In the genomic region with DNA sequence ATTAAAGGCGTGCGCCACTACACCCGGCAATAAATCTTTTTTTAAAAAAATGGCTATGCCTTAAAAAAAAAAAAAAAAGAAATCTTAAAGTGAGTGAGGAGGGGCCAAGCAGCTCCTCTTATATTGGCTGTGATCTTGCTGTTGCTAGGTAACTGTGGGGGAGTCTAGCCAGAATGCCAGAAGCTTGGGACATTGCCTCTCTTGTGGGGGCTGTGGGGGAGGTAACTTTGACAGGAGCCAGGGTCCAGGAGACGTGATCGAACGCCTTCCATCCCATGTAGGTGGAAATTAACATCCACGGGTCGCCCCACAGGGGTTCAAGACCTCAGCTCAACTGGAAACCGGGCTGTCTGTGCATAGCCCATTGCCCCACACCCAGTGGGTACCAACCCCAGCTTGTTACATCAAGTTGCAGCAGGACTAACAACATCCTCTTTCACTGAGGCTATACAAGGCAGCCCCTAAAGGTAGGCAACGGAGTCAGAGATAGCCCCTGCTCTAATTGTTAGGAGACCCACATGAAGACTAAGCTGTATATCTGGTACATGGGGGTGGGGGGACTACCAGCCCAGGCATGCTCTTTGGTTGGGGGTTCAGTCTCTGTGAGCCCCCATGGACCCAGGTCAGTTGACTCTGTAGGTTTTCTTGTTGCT, we compare ENCODE assay signal across 11 mouse cellular contexts. TPM values are rescaled to one million over a fixed set of nuclear protein-coding genes. Genes with fewer than 3 reads are reported as not detected.
A peak's percentile ranks its signal among the peaks of the same experiment; 100 is the strongest.
DNase-seq lines count a peak whose midpoint lies in the region; ATAC-seq and TF ChIP-seq lines count a peak whose summit lies in the region.
"Had no signal": no experiment of that assay in that cellular context is flagged by ENCODE, and none has a peak within 500 bp of the region (broad histone marks: within the 10 kb centered on the region; RNA-seq: fewer than 3 reads in every experiment).

No protein-coding gene starts in this region.

- no peak for TF ChIP-seq CTCF in cortical plate, adult 2 months (IDR thresholded peaks at IDR 0.05; ENCODE audit: extremely low read depth, insufficient read depth, low read length)
- TF ChIP-seq CTCF in hindbrain, postnatal 0 days (IDR thresholded peaks at IDR 0.05; ENCODE audit: low read depth), result no peak

- ATAC-seq in kidney, embryonic 16.5 days (ENCODE audit: low FRiP score, low TSS enrichment), result 0 out of 2 replicates have a peak, but pooled peaks have one; percentile 9
- ATAC-seq in hindbrain, postnatal 0 days, result peak; percentile 66; the same call in 1 of the 2 replicates
- ATAC-seq in neural tube, embryonic 14.5 days (ENCODE audit: low read depth), result peak; percentile 46; the same call in 1 of the 2 replicates

- no peak overlapping the region for H3K4me3 ChIP-seq in kidney, embryonic 16.5 days (ENCODE audit: low read length)
- no peak overlapping the region for H3K4me3 ChIP-seq in cortical plate, adult 2 months (ENCODE audit: insufficient read depth, low read length)
- no peak overlapping the region for H3K4me3 ChIP-seq in hindbrain, postnatal 0 days (ENCODE audit: low read length)
- no peak overlapping the region for H3K4me3 ChIP-seq in neural tube, embryonic 14.5 days (ENCODE audit: low read depth, low read length)

- H3K9ac ChIP-seq in kidney, embryonic 16.5 days (replicated peaks; ENCODE audit: low read length), result no peak overlapping the region
- no peak overlapping the region for H3K9ac ChIP-seq in hindbrain, postnatal 0 days (replicated peaks; ENCODE audit: low read length)
- no peak overlapping the region for H3K9ac ChIP-seq in neural tube, embryonic 14.5 days (replicated peaks; ENCODE audit: low read depth, low read length)
- H3K9ac ChIP-seq: liver, embryonic 14.5 days had no signal

- TF ChIP-seq POLR2A in cortical plate, adult 2 months (IDR thresholded peaks at IDR 0.05; ENCODE audit: extremely low read depth, insufficient read depth, low read length), result no peak

- WGBS in kidney, embryonic 16.5 days, result 68% methylated on average over 10 of the region's 10 CpGs
- WGBS in hindbrain, postnatal 0 days, result 68% methylated on average over 10 of the region's 10 CpGs
- WGBS in neural tube, embryonic 14.5 days, result 73% methylated on average over 10 of the region's 10 CpGs

- no peaks in the 10 kb centered on the region for H3K4me1 ChIP-seq in kidney, embryonic 16.5 days (ENCODE audit: insufficient read depth, low read length)
- peaks cover 4% of the 10 kb centered on the region; the same call in 1 of the 2 replicates for H3K4me1 ChIP-seq in cortical plate, adult 2 months (ENCODE audit: control insufficient read depth, insufficient read depth, low read length)
- no peaks in the 10 kb centered on the region for H3K4me1 ChIP-seq in hindbrain, postnatal 0 days (ENCODE audit: insufficient read depth, low read length)
- H3K4me1 ChIP-seq in neural tube, embryonic 14.5 days (ENCODE audit: control insufficient read depth, insufficient read depth, low read length), result no peaks in the 10 kb centered on the region

- no peak for DNase-seq in kidney, adult 18-20 months
- DNase-seq in hindbrain, postnatal 0 days (ENCODE audit: low spot score), result no peak
- no peak for DNase-seq in ovary, postnatal 14 days (ENCODE audit: low spot score)
- DNase-seq in adrenal gland, postnatal 14 days, result no peak
- DNase-seq in T-cell, adult 2 months (ENCODE audit: low spot score), result no peak
- DNase-seq: cerebellum, adult 18-20 months; kidney, adult 9 months had no signal

- H3K4me2 ChIP-seq in kidney, embryonic 16.5 days (replicated peaks; ENCODE audit: low read depth, low read length), result no peak overlapping the region
- no peak overlapping the region for H3K4me2 ChIP-seq in hindbrain, postnatal 0 days (ENCODE audit: low read depth, low read length)
- no peak overlapping the region for H3K4me2 ChIP-seq in neural tube, embryonic 14.5 days (ENCODE audit: low read depth, low read length)

- H3K9me3 ChIP-seq in kidney, embryonic 16.5 days (ENCODE audit: low read length), result no peaks in the 10 kb centered on the region
- H3K9me3 ChIP-seq in hindbrain, postnatal 0 days (ENCODE audit: low read length), result no peaks in the 10 kb centered on the region
- H3K9me3 ChIP-seq in neural tube, embryonic 14.5 days (ENCODE audit: control insufficient read depth, low read length), result no peaks in the 10 kb centered on the region

- no peak overlapping the region for H3K27ac ChIP-seq in kidney, embryonic 16.5 days (ENCODE audit: low read length)
- peak overlapping the region; percentile 60 for H3K27ac ChIP-seq in cortical plate, adult 2 months (ENCODE audit: insufficient read depth, low read length)
- no peak overlapping the region for H3K27ac ChIP-seq in hindbrain, postnatal 0 days
- H3K27ac ChIP-seq in neural tube, embryonic 14.5 days (ENCODE audit: low read depth, low read length), result no peak overlapping the region
- H3K27ac ChIP-seq: liver, embryonic 14.5 days had no signal

- H3K36me3 ChIP-seq in kidney, embryonic 16.5 days (ENCODE audit: insufficient read depth, low read length), result peaks cover 23% of the 10 kb centered on the region
- H3K36me3 ChIP-seq in hindbrain, postnatal 0 days (ENCODE audit: insufficient read depth, low read length), result peaks cover 4% of the 10 kb centered on the region; the same call in 1 of the 2 replicates
- no peaks in the 10 kb centered on the region; the same call in 1 of the 2 replicates for H3K36me3 ChIP-seq in neural tube, embryonic 14.5 days (ENCODE audit: control insufficient read depth, insufficient read depth, low read length)

- no peaks in the 10 kb centered on the region for H3K27me3 ChIP-seq in kidney, embryonic 16.5 days (ENCODE audit: insufficient read depth, low read length)
- no peaks in the 10 kb centered on the region for H3K27me3 ChIP-seq in hindbrain, postnatal 0 days (ENCODE audit: insufficient read depth, low read length)
- H3K27me3 ChIP-seq in neural tube, embryonic 14.5 days (ENCODE audit: control insufficient read depth, insufficient read depth, low read length), result no peaks in the 10 kb centered on the region

RNA-seq across cellular contexts. Expression of a gene that starts 17.7 kb away (rescaled TPM):
- 53.1 and 57.7 TPM in 2 replicates for polyA plus RNA-seq in kidney, embryonic 16.5 days (2015; fragmentation: Nextera tagmentation; extraction: Ambion mirVana)
- 103 and 105 TPM in 2 replicates for polyA plus RNA-seq in cortical plate, adult 2 months (2012; rRNA removed)
- total RNA-seq in hindbrain, postnatal 0 days (2014; rRNA removed), result 47.6 and 57.5 TPM in 2 replicates
- 30.6 and 35.1 TPM in 2 replicates for polyA plus RNA-seq in hindbrain, postnatal 0 days (2015; fragmentation: Nextera tagmentation; extraction: Ambion mirVana)
- 49.9 and 53.3 TPM in 2 replicates for polyA plus RNA-seq in neural tube, embryonic 14.5 days (2014; fragmentation: Nextera tagmentation; extraction: Ambion mirVana)
- 37.1 and 39.0 TPM in 2 replicates for total RNA-seq in adrenal gland, postnatal 14 days (2021)

RNA-seq across cellular contexts. Expression of a gene that starts 26.4 kb away (rescaled TPM):
- polyA plus RNA-seq in kidney, embryonic 16.5 days (2015; fragmentation: Nextera tagmentation; extraction: Ambion mirVana), result 103 and 106 TPM in 2 replicates
- 31.6 and 34.3 TPM in 2 replicates for polyA plus RNA-seq in cortical plate, adult 2 months (2012; rRNA removed)
- 24.6 and 26.8 TPM in 2 replicates for total RNA-seq in hindbrain, postnatal 0 days (2014; rRNA removed)
- 59.4 and 64.6 TPM in 2 replicates for polyA plus RNA-seq in hindbrain, postnatal 0 days (2015; fragmentation: Nextera tagmentation; extraction: Ambion mirVana)
- 84.6 and 93.4 TPM in 2 replicates for polyA plus RNA-seq in neural tube, embryonic 14.5 days (2014; fragmentation: Nextera tagmentation; extraction: Ambion mirVana)
- 56.8 and 65.8 TPM in 2 replicates for total RNA-seq in adrenal gland, postnatal 14 days (2021)

RNA-seq across cellular contexts. Expression of a gene that starts 37.5 kb away (rescaled TPM):
- polyA plus RNA-seq in kidney, embryonic 16.5 days (2015; fragmentation: Nextera tagmentation; extraction: Ambion mirVana), result 61.1 and 71.0 TPM in 2 replicates
- 16.0 and 21.2 TPM in 2 replicates for polyA plus RNA-seq in cortical plate, adult 2 months (2012; rRNA removed)
- total RNA-seq in hindbrain, postnatal 0 days (2014; rRNA removed), result 15.9 and 21.4 TPM in 2 replicates
- 51.9 and 52.1 TPM in 2 replicates for polyA plus RNA-seq in hindbrain, postnatal 0 days (2015; fragmentation: Nextera tagmentation; extraction: Ambion mirVana)
- 71.8 and 81.9 TPM in 2 replicates for polyA plus RNA-seq in neural tube, embryonic 14.5 days (2014; fragmentation: Nextera tagmentation; extraction: Ambion mirVana)
- 26.2 and 30.9 TPM in 2 replicates for total RNA-seq in adrenal gland, postnatal 14 days (2021)

RNA-seq across cellular contexts. Expression of a gene that starts 55.1 kb away (rescaled TPM):
- polyA plus RNA-seq in kidney, embryonic 16.5 days (2015; fragmentation: Nextera tagmentation; extraction: Ambion mirVana), result 9.5 and 10.1 TPM in 2 replicates
- polyA plus RNA-seq in cortical plate, adult 2 months (2012; rRNA removed), result 39.7 and 41.0 TPM in 2 replicates
- total RNA-seq in hindbrain, postnatal 0 days (2014; rRNA removed), result 18.2 and 19.6 TPM in 2 replicates
- 7.1 and 7.5 TPM in 2 replicates for polyA plus RNA-seq in hindbrain, postnatal 0 days (2015; fragmentation: Nextera tagmentation; extraction: Ambion mirVana)
- 15.7 and 19.1 TPM in 2 replicates for polyA plus RNA-seq in neural tube, embryonic 14.5 days (2014; fragmentation: Nextera tagmentation; extraction: Ambion mirVana)
- total RNA-seq in adrenal gland, postnatal 14 days (2021), result 10.9 and 14.5 TPM in 2 replicates

Comparison
In these comparisons a context has a peak if more than half of its experiments do, and no peak if none do; other contexts are left out.
1. ATAC-seq: peak in every context shown above with its lines; median percentile 66 in hindbrain, postnatal 0 days; 46 in neural tube, embryonic 14.5 days; 9 in kidney, embryonic 16.5 days.